Mouse (Mus musculus) lung, postnatal 36 days (tissue): ENCODE data around the gene Mtmr3.

Source experiments
- DNase-seq: peaks from one replicate; pipeline ENCODE4 v3.0.0; 2022; ENCODE audit warnings: mixed read lengths

Mtmr3 gene

DNA sequence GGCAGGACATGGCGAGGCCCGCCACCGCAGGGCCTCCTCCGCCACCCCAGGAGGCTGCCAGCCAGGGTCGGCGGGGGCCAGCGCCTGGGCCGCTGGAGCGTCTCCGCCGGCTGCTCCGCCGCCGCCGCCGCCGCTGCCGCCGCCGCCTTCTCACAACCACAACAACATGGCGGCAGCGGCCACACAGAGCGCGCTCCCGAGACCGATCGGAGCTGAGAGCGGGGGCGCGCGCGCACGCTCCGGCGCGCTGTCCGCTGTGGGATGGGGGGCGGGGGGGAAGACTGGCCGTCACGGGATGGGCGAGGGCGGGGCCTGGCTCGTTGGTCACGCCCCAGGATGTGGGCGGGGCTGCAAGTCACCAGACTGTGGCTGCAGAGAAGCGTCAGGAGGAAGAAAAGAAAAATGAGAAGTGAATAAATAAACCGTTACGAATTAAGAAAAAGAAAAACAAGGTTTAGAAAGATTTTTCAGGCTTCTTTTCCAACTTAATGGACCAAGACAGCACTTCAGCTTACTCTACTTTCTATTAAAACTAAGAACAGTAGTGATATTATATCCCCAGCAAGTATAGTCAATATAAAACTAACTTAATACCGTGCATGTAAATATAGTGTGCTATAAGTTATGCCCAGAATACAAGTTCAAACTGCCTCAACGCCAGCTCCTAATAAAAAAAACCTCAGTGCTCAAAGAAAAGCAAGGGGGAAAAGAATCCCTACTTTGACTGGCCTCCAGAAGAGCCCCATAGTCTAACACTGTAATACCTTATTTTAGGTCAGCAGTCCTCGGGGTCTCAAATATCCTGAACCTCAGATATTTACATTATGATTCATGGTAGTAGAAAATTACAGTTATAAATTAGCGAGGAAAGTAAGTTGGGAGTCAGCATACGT lies at the start of gene Mtmr3:
Gene Mtmr3, minus strand, starts transcription at position 256 of the 893 bp plus-strand sequence.
- DNase-seq, result peak; percentile 98

DNA sequence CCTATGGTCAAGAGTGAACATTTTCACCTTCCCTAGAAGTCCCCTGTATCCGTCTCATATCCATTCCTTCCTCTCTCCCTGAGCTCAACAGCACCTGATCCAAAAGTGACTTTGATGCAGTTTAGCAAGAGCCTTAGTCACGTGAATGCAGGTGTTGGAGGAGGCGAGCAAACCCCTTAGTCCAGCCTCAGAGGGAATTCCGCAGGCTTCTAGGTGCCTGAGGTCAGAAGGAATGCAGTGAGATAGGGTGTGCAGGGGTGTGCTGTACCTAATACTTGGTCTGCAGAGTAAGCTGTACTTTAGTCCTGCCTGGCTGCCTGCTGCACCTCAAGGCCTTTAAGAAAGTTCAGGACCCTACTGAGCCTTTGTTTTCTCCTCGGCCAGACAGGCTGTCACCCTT lies 49.1 kb upstream of the Mtmr3 start:
- DNase-seq, result peak; percentile 52

DNA sequence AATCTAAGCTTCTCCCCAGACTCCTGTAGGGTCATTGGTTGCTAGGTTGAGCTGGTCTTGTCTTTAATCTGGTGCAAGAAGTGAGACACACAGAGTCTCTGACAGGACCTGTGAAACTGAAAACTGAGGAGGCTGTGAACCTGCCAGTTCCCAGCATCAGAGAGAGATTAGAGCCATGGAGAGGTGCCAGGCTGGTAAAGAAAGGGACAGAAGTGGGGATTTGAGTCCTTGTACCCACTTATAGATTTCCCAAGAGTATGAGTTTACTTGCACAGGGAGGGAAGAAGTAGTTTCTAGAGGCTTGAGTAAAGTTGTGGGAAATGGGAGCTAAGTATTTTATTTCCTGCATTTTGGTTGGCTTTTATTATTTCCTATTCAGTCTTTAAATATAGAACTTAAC lies 46.5 kb upstream of the Mtmr3 start:
- peak; percentile 85 for DNase-seq

DNA sequence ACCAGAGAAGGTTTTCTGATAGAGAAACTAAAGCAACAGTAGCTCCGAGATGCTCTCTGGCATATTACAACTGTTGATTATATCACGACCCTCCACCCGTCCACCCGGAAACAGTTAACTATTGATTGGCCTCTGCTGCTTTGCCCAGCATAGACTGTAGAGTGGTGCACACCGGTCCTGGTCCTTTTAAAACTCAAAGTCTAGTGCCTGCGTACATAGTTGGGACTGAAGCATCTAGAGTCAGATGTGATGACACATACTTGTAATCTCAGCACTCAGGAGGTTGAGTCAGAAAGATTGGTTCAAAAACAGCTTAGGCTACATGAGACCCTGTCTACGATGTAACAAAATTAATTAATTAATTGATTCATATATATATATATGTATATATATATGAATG lies 43.6 kb upstream of the Mtmr3 start:
- no peak for DNase-seq

DNA sequence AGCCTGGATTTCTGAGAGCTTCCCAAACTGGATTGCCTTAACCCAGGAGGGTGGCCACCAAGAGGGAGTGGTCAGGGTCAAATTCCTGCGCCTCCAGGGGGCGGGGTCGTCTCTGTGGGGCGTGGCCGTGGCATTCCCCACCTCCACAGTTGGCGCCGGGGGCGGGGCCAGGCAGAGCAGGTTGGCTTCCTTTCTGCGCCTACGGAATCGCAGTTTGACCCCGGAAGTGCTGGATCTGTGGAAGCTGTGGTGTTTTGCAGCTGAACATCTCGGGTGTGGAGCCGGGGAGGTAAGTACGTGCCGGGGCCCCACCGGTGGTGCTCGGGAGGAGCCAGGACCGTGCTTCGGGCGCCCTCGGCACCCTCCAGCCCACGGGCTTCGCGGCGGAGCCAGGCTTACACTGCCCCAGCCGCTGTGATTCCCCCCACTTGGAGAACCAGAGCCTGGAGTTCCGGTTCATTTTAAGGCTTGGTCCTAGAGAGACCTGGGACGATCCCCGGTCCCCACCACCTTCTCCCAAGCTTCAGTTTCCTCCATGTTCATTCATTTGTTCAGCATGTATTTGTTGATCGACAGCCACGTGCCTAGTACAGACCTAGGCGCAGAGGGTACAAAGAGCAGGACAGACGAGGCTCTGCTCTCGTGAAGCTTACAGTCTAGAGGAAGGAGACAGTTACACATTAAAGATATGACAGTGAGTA lies 43.0 kb upstream of the Mtmr3 start, which contains the start of gene Ascc2:
Gene Ascc2, plus strand, starts transcription at position 214 of the 701 bp plus-strand sequence.
- peak; percentile 98 for DNase-seq

DNA sequence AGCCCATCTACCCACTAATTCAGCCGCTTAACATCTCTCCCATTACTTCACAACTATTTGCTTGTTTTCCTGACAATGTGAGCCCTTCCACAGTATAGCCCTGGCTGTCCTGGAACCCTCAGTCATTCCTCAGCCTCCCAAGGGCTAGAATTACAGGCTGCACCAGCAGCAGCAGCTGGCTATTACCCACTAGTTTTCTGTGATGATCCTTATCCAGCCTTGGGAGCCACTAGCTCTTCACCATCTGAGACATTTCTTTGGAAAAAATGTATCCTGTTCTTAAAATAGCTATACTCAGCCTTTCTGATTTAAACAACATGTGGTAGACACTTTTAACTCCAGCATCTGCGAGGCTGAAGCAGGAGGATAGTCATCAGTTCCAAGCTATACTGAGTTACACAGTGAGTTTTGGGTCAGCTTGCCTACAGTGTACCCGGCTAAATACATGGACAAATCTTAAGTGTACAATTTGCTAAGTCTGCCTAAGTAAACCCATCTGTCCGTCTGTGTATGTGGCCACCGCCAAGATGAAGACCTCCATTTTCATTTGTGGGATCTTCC lies 42.2 kb upstream of the Mtmr3 start:
- DNase-seq, result no peak

DNA sequence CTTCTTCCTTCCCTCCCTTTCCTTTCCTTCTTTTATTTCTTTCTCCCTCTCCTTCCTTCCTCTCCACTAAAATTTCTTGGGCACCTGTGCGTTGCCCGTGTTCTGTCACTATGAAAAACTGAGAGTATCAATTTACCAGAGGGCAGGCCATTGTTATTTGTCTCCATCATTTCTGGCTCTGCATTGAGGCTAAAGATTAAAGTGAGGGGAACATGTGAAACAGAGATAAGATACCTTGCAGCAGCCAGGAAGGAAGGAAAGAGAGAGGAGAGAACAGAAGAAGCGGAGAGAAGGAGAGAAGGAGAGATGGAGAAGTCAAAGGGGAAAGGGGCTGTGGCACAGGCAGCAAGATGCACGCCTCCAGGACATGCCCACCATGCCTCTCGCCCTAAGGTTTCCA lies 39.7 kb upstream of the Mtmr3 start:
- DNase-seq, result no peak

DNA sequence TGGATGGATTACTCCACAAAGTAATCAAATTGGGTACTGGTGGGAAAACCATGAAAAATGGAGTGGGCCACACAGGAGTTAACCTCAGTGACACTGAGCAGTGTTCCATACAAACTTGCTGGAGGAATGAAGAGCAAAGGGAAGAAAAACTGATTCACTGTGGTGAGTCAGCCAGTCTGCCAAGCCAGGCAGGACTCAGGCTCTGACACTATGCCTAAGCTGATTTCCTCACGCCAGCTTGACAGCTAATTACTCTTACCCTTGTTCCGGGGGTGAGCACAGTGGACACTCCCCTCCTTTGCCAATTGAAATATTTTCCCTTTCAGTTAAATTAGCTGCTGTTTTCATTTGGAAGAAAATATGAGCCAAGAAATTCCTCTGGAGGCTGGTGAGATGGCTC lies 38.8 kb upstream of the Mtmr3 start:
- no peak for DNase-seq

DNA sequence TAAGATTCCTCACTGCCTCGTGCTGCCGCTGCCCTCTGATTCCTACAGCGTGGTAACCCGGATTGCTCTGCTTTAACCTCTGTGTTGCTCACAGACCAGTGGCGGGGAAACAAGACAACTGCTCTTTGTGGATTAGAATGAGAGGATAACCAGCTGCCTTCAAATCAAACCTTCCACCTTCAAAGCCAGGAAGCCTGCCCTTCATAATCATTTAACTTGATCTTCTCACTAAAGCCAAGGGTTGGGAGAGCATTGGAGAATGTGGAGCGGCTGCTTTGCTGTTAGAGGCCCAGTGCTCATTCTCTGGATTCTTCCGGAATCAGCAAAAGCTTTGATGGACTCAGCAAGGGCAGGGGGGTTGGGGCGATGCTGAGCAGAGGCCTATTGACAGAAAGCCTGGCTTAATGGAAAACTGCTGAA lies 35.2 kb upstream of the Mtmr3 start:
- peak; percentile 44 for DNase-seq

DNA sequence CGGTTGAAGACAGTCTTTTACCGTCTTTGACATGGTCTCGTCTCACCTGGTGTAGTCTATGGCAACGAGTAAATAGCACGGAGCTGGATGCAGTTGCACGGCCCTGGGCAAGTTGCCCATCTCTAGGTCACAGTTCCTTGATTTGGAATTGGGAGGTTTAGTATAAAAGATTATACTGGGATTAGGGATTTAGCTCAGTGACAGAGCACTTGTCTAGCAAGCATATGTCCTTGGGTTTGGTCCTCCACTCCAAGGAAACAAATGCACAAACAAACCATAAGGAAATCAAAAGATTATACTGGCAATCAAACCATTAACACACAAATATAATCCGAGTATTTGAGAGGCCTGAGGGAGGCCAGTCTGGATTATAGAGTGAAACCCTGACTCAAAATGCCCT lies 33.0 kb upstream of the Mtmr3 start:
- no peak for DNase-seq

DNA sequence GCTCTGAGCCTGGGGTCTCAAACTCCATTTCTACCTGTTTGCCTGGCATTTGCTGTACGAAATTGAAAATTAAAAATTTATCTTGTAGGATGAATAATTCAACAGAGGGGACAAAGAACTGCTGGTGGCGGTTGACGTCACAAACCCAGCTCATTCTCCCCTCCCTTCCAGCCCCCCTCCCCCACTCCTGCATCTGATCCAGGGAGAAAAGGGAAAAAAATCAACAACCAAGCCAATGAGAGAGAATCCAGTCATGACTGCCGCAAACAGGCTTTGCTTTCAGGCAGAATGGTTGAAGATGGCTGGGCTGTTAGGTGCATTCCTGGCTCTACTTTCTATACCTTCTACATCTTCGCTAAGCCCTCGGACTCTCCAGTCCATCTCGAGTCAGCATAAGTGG lies 31.3 kb upstream of the Mtmr3 start:
- DNase-seq, result no peak

DNA sequence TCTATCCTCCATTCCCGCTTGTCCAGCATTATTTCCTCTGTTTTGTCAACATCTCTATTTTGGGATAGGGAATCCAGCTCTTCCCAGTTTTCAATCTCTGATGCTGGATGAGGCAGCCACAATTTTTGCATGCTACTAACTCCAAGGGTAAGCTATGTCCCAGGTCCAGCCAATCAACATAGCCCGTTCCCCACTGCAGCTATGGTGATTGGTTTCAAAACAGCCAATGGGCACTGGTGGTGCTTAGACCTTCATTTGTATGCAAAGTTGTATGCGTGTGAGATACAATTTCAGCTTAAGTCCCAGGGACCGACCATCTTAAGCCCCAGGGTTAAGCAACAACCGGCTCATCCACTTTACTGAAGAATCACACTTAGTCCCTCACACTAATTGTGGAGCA lies 28.3 kb upstream of the Mtmr3 start:
- DNase-seq, result no peak

DNA sequence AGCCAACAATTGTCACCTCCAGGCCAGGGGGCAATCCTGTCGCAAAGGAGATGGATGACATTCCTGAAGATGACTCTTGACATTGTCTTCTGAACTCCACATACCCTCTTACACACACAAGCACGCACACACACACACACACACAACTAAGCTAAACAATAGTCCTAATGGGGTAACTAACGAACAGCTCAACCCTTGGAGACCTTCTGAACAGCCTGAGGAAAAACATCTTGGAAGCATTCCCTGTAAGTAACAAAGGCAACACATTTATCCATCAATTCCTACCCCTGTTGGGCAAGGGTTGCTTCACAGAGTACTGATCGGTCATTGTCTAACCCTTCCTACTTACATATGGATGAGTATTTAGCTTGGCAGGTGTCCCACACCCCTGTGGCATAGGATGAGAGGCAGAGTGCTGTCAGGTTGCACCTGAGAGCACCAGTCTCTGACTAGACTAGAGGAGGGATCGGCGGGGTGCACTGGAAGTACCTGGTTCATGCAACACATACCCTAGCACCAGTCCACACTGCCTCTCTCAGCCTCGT lies 27.9 kb upstream of the Mtmr3 start:
- no peak for DNase-seq

DNA sequence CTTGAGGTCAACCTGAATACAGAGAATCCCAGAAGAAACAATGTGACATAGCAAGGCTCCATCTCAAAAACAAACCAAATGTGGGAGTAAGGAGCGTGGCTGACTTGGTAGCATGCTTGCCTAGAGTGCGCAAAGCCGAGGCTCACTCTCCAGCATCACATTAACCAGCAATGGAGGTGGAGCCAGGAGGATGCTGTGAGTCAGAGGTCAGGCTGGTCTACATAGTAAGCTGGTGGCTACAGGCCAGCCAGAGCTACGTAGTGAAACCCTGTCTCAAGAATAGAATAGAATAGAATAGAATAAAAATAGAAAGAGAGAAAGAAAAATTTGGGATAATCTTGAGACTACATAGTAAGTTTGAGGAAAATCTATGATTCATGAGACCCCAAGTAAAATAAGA lies 27.2 kb upstream of the Mtmr3 start:
- DNase-seq, result no peak

DNA sequence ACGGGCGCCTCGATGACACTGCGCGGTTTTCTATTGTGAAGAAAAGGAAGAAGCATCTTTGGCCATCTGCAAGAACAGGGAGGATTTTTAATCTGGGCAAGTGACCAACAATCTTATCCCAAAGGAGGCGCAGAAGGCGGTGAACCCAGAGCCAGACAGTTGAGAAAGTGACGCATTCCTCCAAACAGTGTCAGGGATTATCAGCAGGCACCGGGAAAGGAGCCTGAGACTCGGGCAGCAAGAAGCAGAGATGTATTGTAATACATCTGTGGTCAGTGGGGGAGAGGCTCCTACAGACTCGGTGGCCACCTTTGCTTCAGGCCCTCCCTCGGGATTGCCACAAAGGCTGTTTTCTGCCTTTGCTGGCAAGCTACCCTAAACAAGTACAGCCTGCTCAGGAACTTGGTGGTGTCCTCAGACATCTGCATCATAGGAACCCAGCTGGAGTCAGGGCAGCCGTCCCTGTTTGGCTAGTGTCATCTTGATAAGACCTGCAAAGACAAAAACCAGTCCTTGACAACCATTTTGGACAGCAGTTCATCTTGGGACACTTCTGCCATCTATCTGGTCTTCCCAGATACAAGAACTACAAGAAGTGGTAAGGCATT lies 25.9 kb upstream of the Mtmr3 start:
- DNase-seq, result peak; percentile 35

DNA sequence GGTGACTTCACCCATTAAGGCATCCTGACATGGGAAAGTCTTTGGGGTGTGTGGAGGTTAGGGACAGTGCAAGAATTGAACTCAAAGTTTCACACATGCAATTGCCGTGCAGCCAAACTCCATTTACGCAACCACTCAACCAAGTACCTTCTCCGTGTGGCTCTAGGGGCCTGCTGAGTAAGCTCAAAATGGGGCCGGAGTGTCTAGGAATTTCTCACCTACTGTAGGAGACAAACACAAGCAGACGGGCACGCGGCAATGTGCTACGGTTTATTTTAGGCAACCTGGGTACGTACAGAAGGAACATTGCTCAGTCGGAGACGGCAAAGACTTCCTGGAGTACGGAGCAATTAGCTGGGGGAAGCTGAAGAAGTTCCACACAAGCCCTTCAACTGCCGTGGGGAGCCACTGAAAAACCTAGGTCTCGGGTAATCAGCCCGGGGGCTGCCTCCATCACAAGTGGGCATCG lies 25.4 kb upstream of the Mtmr3 start, which contains the start of gene Gm11032:
Gene Gm11032, plus strand, starts transcription at position 51 of the 469 bp plus-strand sequence.
- DNase-seq, result no peak

DNA sequence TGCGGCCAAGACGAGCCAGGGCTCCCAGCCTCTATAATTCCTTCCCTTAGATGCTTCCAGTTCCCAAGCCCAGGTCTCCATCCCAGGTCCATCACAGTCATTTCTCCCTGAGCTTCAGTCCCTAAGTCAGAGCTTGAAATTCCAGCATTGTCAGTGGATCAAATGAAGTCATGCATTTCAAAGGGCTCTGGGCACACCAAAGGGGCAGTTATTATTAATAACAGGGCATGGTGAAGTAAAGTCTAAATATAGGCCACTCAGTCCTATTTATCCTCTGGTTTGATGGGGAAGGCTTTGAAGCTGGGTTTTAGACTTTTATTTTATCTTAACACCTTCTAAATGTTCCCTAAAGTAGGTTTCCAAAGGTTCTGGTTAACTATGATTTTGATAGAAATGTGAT lies 17.2 kb upstream of the Mtmr3 start:
- no peak for DNase-seq

DNA sequence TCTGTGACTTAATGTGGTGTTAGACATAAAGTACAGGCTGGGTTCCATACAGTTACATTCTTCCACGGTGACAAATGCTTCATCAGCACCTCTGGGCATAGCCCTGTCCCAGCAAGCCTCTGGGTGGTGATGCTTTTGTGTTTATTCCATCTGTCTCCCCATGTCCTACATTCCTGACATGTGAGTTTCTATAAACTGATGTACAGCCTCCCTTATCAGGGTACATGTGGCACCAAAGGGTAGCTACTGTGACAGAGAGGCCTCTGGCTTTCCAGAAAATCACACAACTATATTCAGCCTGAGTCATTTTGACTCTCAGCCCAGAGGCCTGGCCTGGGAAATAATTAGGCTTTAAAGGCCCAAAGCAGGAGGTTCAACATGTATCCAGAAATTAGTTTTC lies 11.9 kb upstream of the Mtmr3 start:
- no peak for DNase-seq

DNA sequence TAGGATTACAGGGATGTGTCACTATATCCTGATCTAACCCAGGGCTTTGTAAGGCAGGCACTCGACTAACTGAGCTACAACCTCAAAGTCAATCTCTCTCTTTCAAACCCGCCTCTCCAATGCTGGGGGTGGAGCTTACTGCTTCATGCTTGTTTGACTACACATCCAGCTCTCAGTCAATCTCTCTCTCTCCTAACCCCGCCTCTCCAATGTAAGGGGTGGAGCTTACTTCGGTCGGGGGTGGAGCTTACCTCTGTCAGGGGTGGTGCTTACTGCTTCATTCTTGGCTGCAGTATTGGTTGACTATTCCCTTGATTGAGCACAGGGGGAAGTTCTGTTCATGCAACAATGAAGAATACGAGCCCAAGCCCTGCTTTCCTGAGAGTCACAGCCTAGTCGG lies 10.8 kb upstream of the Mtmr3 start:
- no peak for DNase-seq

DNA sequence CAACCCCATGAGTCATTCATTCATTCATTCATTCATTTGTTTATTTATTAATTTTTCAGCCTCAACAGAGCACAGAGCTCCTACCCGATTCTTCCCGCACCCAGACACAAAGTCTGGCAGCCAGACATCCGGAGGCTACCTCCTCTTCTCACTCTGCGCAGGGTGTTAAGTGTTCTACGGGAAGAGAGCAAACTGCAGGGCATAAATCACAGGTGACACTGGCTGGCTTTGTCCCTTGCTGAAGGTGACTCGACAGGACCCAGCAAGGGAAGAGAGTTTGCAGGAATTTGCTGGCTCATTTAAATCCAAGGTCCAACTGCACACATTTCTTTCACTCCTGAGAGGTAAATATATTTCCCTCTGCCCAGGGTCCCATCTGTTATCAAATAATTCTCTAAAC lies 9.8 kb upstream of the Mtmr3 start:
- no peak for DNase-seq

DNA sequence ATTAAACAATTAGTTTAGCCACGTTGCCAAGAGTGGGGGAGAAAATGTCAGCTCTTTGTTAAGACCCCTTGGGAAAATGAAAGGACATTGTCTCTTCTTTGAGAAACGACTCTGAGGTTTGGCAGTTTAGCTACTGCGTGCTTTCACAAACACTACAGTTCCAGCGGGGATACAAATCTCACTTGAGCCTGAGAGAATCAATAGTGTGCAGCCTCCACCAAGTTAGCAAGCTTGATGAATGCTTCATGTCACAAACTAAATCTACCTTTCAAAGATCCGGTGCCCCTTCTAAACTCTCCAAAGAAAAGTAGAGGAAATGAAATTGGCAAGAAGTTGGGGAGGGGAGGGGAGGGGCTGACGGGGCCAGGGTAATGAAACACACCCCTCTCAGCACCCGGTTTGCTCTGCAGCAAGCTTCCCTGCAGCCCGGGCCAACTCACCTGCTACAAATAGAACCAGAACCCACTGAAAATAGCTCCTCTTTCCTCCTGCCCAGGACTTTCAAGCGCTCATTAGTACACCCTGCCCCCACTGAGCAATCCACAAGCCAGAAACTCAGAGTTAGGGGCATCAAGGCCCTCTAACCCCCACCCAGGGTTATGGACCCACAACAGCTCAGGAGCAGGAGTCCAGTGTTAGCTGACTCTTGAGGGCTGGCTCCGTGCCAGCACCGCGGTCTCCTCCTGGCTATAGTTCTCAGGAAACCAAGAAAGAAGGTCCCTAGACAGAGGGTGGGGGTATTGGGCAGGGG lies 8.2 kb upstream of the Mtmr3 start:
- peak; percentile 42 for DNase-seq

DNA sequence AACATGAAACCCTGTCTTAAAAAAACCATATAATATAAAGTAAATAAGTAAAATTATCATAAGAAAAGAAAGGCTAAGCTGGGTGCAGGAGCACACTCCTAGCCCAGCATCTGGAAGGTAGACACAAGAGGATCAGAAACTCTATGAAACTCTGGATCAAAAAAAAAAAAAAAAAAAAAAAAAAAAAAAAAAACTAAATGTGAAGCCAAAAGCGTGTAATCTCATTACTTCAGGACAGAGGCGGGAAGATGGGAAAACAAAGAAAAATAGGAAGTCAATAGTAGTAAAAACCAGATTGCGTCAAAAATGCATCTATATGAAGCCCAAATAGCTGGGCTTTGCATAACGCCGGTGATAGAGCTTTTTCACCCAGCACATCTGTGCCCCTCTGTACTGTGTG lies 7.2 kb upstream of the Mtmr3 start:
- DNase-seq, result no peak
